Mouse (Mus musculus) central nervous system, embryonic 11.5 days (tissue): ENCODE results near the gene Trim46. TPM values are rescaled to one million over a fixed set of nuclear protein-coding genes. Genes with fewer than 3 reads are reported as not detected.

Experiments used
- polyA plus RNA-seq: library from polyadenylated mRNA; depleted of rRNA; stranded (reverse); fragments of >200 nt; gene quantifications from 2 replicates; pipeline ENCODE4 v1.2.3, GENCODE M21; 2012; rRNA removed

Trim46 gene
- polyA plus RNA-seq = 20.5 and 22.4 TPM in 2 replicates

GRCm38 (mm10) chr3:89246261-89247100 lies at the start of gene Trim46:
Trim46 (minus strand) TSS chr3:89246309.

GRCm38 (mm10) chr3:89280606-89281511 lies 34.8 kb upstream of the Trim46 start, which contains the start of gene Efna1:
Efna1 (minus strand) TSS chr3:89281142.

GRCm38 (mm10) chr3:89270051-89270755 lies 24.1 kb upstream of the Trim46 start, which contains the start of gene Slc50a1:
Slc50a1 (minus strand) TSS chr3:89270570.

GRCm38 (mm10) chr3:89259076-89259475 lies 13.0 kb upstream of the Trim46 start, which contains the start of gene Dpm3:
Dpm3 (plus strand) TSS chr3:89259358.

GRCm38 (mm10) chr3:89245688-89246171 lies 379 bp downstream of the Trim46 start, which contains the start of gene Krtcap2:
Krtcap2 (plus strand) TSS chr3:89245966.

GRCm38 (mm10) chr3:89228836-89229235 lies 17.3 kb downstream of the Trim46 start, which contains the start of gene Muc1:
Muc1 (plus strand) TSS chr3:89229057.

GRCm38 (mm10) chr3:89226900-89227299 lies 19.2 kb downstream of the Trim46 start, which contains the start of gene Mtx1:
Mtx1 (minus strand) TSS chr3:89227088.

GRCm38 (mm10) chr3:89214681-89215411 lies 31.3 kb downstream of the Trim46 start, which contains the start of gene Thbs3:
Thbs3 (plus strand) TSS chr3:89215180.

GRCm38 (mm10) chr3:89202253-89203141 lies 43.6 kb downstream of the Trim46 start, which contains the start of gene Gba:
Gba (plus strand) TSS chr3:89202928.

Other genes starting within 250 kb of the Trim46 start
- 29.7 and 37.9 TPM in 2 replicates for gene Rusc1, start 153.0 kb downstream of the Trim46 start, polyA plus RNA-seq
- not detected in 2 replicates for gene Gm43738, start 145.2 kb downstream of the Trim46 start, polyA plus RNA-seq
- gene Fdps, start 144.3 kb downstream of the Trim46 start, polyA plus RNA-seq = 185 and 198 TPM in 2 replicates
- gene Pklr, start 110.2 kb downstream of the Trim46 start, polyA plus RNA-seq = 9.5 and 14.9 TPM in 2 replicates
- gene Hcn3, start 86.1 kb downstream of the Trim46 start, polyA plus RNA-seq = 10.2 and 12.0 TPM in 2 replicates
- gene Clk2, start 81.5 kb downstream of the Trim46 start, polyA plus RNA-seq = 106 and 144 TPM in 2 replicates
- gene Scamp3, start 68.8 kb downstream of the Trim46 start, polyA plus RNA-seq = 81.7 and 94.0 TPM in 2 replicates
- gene Fam189b, start 63.2 kb downstream of the Trim46 start, polyA plus RNA-seq = 45.5 and 48.4 TPM in 2 replicates
- gene Gba, start 43.4 kb downstream of the Trim46 start, polyA plus RNA-seq = 25.4 and 39.8 TPM in 2 replicates
- 106 TPM in 2 replicates for gene Thbs3, start 31.1 kb downstream of the Trim46 start, polyA plus RNA-seq
- gene Mtx1, start 19.2 kb downstream of the Trim46 start, polyA plus RNA-seq = 176 and 193 TPM in 2 replicates
- gene Muc1, start 17.3 kb downstream of the Trim46 start, polyA plus RNA-seq = 11.6 and 12.3 TPM in 2 replicates
- 90.0 and 92.9 TPM in 2 replicates for gene Krtcap2, start 343 bp downstream of the Trim46 start, polyA plus RNA-seq
- gene Dpm3, start 13.0 kb upstream of the Trim46 start, polyA plus RNA-seq = 141 and 150 TPM in 2 replicates
- gene Slc50a1, start 24.3 kb upstream of the Trim46 start, polyA plus RNA-seq = 29.1 and 51.5 TPM in 2 replicates
- 8.9 and 20.0 TPM in 2 replicates for gene Efna1, start 34.8 kb upstream of the Trim46 start, polyA plus RNA-seq
- 5.5 and 18.9 TPM in 2 replicates for gene Efna3, start 76.7 kb upstream of the Trim46 start, polyA plus RNA-seq
- gene Efna4, start 91.7 kb upstream of the Trim46 start, polyA plus RNA-seq = 32.7 and 40.6 TPM in 2 replicates
- gene Adam15, start 103.7 kb upstream of the Trim46 start, polyA plus RNA-seq = 32.0 and 36.4 TPM in 2 replicates
- gene Dcst2, start 115.7 kb upstream of the Trim46 start, polyA plus RNA-seq = 0.18 and 0.41 TPM in 2 replicates
- 0.02 and 0.05 TPM in 2 replicates for gene Dcst1, start 118.9 kb upstream of the Trim46 start, polyA plus RNA-seq
- gene Zbtb7b, start 148.5 kb upstream of the Trim46 start, polyA plus RNA-seq = 2.7 and 3.9 TPM in 2 replicates
- 3.2 and 3.6 TPM in 2 replicates for gene Lenep, start 156.5 kb upstream of the Trim46 start, polyA plus RNA-seq
- gene Flad1, start 165.6 kb upstream of the Trim46 start, polyA plus RNA-seq = 22.1 and 30.7 TPM in 2 replicates
- gene Cks1b, start 172.1 kb upstream of the Trim46 start, polyA plus RNA-seq = 235 and 307 TPM in 2 replicates
- 47.1 and 77.1 TPM in 2 replicates for gene Shc1, start 172.1 kb upstream of the Trim46 start, polyA plus RNA-seq
- gene Pygo2, start 183.9 kb upstream of the Trim46 start, polyA plus RNA-seq = 58.4 and 79.0 TPM in 2 replicates
- 18.5 and 18.7 TPM in 2 replicates for gene Pbxip1, start 190.4 kb upstream of the Trim46 start, polyA plus RNA-seq
- 54.0 and 72.1 TPM in 2 replicates for gene Pmvk, start 208.2 kb upstream of the Trim46 start, polyA plus RNA-seq